Mouse (Mus musculus) large intestine, adult 2 months (tissue): ENCODE results near the gene Hecw2. TPM values are rescaled to one million over a fixed set of nuclear protein-coding genes. Genes with fewer than 3 reads are reported as not detected.

Experiments used
- polyA plus RNA-seq: library from polyadenylated mRNA; depleted of rRNA; stranded (reverse); fragments of >200 nt; gene quantifications from 2 replicates; pipeline ENCODE4 v1.2.3, GENCODE M21; 2012; rRNA removed

Hecw2 gene
- polyA plus RNA-seq, 1 experiment, result 0.24 TPM

Other genes starting within 250 kb of the Hecw2 start
- not detected in 2 replicates for gene Ccdc150, start 55.5 kb upstream of the Hecw2 start, polyA plus RNA-seq
- gene Gtf3c3, start 243.8 kb upstream of the Hecw2 start, polyA plus RNA-seq, result 3.3 and 4.4 TPM in 2 replicates